Mouse (Mus musculus) small intestine, adult 2 months (tissue): ENCODE measurements around the gene H2afy2.

Source experiments
- CTCF ChIP-seq: fragments of 200-500 bp; IDR thresholded peaks from 2 replicates; pipeline ENCODE4 v1.5.1; 2012; ENCODE audit warnings: low read depth, mild to moderate bottlenecking, control low read depth, inconsistent platforms, low read length, moderate library complexity, mixed read lengths; ENCODE audit not compliant: insufficient replicate concordance, insufficient read length; ENCODE audit errors: extremely low read depth
- POLR2A ChIP-seq: fragments of 200-500 bp; IDR thresholded peaks from 2 replicates; pipeline ENCODE4 v1.6.1; 2012; ENCODE audit warnings: low read depth, mild to moderate bottlenecking, control low read depth, inconsistent platforms, low read length, moderate library complexity

DNA sequence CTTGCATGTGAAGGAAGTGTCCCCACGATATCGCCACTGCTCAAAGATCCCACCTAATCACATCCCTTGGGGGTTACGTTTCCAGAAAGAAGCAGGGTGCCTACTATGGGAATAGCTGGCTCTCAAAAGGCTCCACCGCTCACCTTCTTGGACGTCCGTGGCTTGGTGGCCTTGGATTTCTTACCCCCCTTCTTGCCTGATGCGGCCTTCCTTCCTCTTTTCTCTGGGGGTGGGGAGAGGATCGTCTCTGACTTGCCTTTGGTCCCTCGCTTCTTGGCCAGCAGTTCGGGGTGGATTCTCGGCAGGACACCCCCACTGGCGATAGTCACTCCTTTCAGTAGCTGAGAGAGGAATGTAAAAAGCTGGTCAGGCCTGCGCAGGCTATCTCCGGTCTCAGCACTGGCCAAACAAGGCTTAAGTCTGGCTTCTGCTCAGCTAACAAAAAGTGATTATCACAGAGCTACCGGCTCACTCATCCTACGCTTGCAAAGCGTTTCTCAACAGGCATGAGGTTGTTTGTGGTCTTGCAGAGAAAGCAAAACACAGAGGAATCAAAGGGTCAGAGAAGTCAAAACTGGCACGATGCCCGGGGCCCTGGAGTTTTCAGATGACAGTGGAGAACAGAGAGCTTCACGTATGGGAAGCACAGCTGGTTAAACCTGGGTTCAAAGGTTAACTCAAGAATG, 32.3 kb downstream of the H2afy2 start:
- no peak for TF ChIP-seq CTCF
- no peak for TF ChIP-seq POLR2A
